In genomic region chr6:129273662-129274061, GRCm38 (mm10) we compare ENCODE assay signal across 23 mouse cellular contexts. TPM values are rescaled to one million over a fixed set of nuclear protein-coding genes. Genes with fewer than 3 reads are reported as not detected.
DNase-seq lines count a peak whose midpoint lies in the region; ATAC-seq lines count a peak whose summit lies in the region.
"Had no signal": no experiment of that assay in that cellular context is flagged by ENCODE, and none has a peak within 500 bp of the region (broad histone marks: within the 10 kb centered on the region; RNA-seq: fewer than 3 reads in every experiment).

No protein-coding gene starts in this region.

- no peaks in the 10 kb centered on the region for H3K27me3 ChIP-seq in liver, embryonic 12.5 days (replicated peaks)
- H3K27me3 ChIP-seq in liver, embryonic 11.5 days (replicated peaks; ENCODE audit: control insufficient read depth, insufficient read depth, low read length): no peaks in the 10 kb centered on the region
- H3K27me3 ChIP-seq: liver, embryonic 13.5 days; neural tube, embryonic 15.5 days had no signal

- no peak overlapping the region for H3K4me3 ChIP-seq in liver, embryonic 12.5 days
- no peak overlapping the region for H3K4me3 ChIP-seq in liver, embryonic 11.5 days (ENCODE audit: low read depth, low read length)
- H3K4me3 ChIP-seq: heart, embryonic 10.5 days; layer of hippocampus, adult 2 months; liver, embryonic 13.5 days; neural tube, embryonic 15.5 days had no signal

- H3K36me3 ChIP-seq in liver, embryonic 12.5 days: no peaks in the 10 kb centered on the region
- no peaks in the 10 kb centered on the region for H3K36me3 ChIP-seq in liver, embryonic 11.5 days (ENCODE audit: control insufficient read depth, insufficient read depth, low read length)
- H3K36me3 ChIP-seq: heart, embryonic 10.5 days; liver, embryonic 13.5 days; neural tube, embryonic 15.5 days had no signal

- 58% methylated on average over 3 of the region's 3 CpGs for WGBS in liver, embryonic 12.5 days (ENCODE audit: insufficient replicate concordance)
- 60% methylated on average over 3 of the region's 3 CpGs for WGBS in liver, embryonic 11.5 days

- no peak overlapping the region for H3K9ac ChIP-seq in liver, embryonic 12.5 days
- H3K9ac ChIP-seq in liver, embryonic 11.5 days (ENCODE audit: low read depth, low read length): no peak overlapping the region
- H3K9ac ChIP-seq: hindbrain, embryonic 14.5 days; liver, embryonic 13.5 days; neural tube, embryonic 15.5 days had no signal

- 0 out of 2 replicates have a peak overlapping the region, but pooled peaks have one; percentile 0 for H3K4me2 ChIP-seq in liver, embryonic 12.5 days
- no peak overlapping the region for H3K4me2 ChIP-seq in liver, embryonic 11.5 days
- H3K4me2 ChIP-seq: hindbrain, embryonic 14.5 days; liver, embryonic 13.5 days; neural tube, embryonic 15.5 days had no signal

- H3K27ac ChIP-seq in liver, embryonic 12.5 days: no peak overlapping the region
- H3K27ac ChIP-seq in liver, embryonic 11.5 days (ENCODE audit: low read depth, low read length): no peak overlapping the region
- H3K27ac ChIP-seq: heart, embryonic 10.5 days; hindbrain, embryonic 14.5 days; layer of hippocampus, adult 2 months; liver, embryonic 13.5 days; neural tube, embryonic 15.5 days had no signal

- no peak for DNase-seq in liver, embryonic 11.5 days (ENCODE audit: low spot score)
- peak; percentile 74 for DNase-seq in 416B (ENCODE audit: low read depth)
- DNase-seq in cerebellum, adult 11 months: no peak
- no peak for DNase-seq in cerebellum, postnatal 10 days
- DNase-seq: adrenal gland, adult 2 months; liver, embryonic 13.5 days; midbrain, embryonic 14.5 days had no signal

- H3K9me3 ChIP-seq in liver, embryonic 12.5 days (replicated peaks): no peaks in the 10 kb centered on the region
- H3K9me3 ChIP-seq in liver, embryonic 11.5 days (ENCODE audit: control insufficient read depth, low read length): no peaks in the 10 kb centered on the region
- H3K9me3 ChIP-seq: heart, embryonic 10.5 days; liver, embryonic 13.5 days; neural tube, embryonic 15.5 days had no signal

- H3K4me1 ChIP-seq in liver, embryonic 12.5 days: no peaks in the 10 kb centered on the region
- no peaks in the 10 kb centered on the region for H3K4me1 ChIP-seq in liver, embryonic 11.5 days (replicated peaks; ENCODE audit: control insufficient read depth, insufficient read depth, low read length)
- H3K4me1 ChIP-seq: heart, embryonic 10.5 days; liver, embryonic 13.5 days; neural tube, embryonic 15.5 days had no signal

- ATAC-seq in liver, embryonic 12.5 days: no peak
- no peak for ATAC-seq in liver, embryonic 11.5 days (replicated peaks; ENCODE audit: low FRiP score)
- ATAC-seq in activated CD4-positive, CD25-positive, alpha-beta regulatory T cell, adult 4 months: peak; percentile 67
- ATAC-seq in megakaryocyte, adult 5-6 weeks (ENCODE audit: poor library complexity, severe bottlenecking): peak; percentile 47
- ATAC-seq in erythroblast, adult 5-6 weeks (replicated peaks; ENCODE audit: low FRiP score, poor library complexity, severe bottlenecking): no peak
- ATAC-seq: forebrain, embryonic 14.5 days; Patski had no signal

RNA-seq across cellular contexts. Expression of gene Cd69, which starts 1.6 kb away (rescaled TPM):
- polyA plus RNA-seq in liver, embryonic 12.5 days (2016; fragmentation: Nextera tagmentation; extraction: Ambion mirVana): 1.3 TPM in 2 replicates
- 0.96 and 1.1 TPM in 2 replicates for polyA plus RNA-seq in liver, embryonic 11.5 days (2014; fragmentation: Nextera tagmentation; extraction: Ambion mirVana)
- 100 to 1,000 TPM; 233 to 245 TPM for polyA plus RNA-seq in activated CD4-positive, CD25-positive, alpha-beta regulatory T cell, adult 4 months (2017; shearing (Covaris generic))
- 21.3 and 25.9 TPM in 2 replicates for total RNA-seq in megakaryocyte, adult 5-6 weeks (2015)
- total RNA-seq in megakaryocyte, adult 5-6 weeks (2017): 20.6 and 22.7 TPM in 2 replicates
- total RNA-seq in erythroblast, adult 5-6 weeks (2015; ENCODE audit: low replicate concordance): 4.2 and 17.3 TPM in 2 replicates
- 2.6 and 3.7 TPM in 2 replicates for total RNA-seq in erythroblast, adult 5-6 weeks (2017; ENCODE audit: low replicate concordance)
- total RNA-seq: gastrocnemius, adult 8-10 months; layer of hippocampus, adult 2 months; left cerebral cortex, postnatal 14 days had no signal
- polyA plus RNA-seq: adrenal gland, adult 2 months; C2C12; forebrain, embryonic 14.5 days; hindbrain, embryonic 14.5 days; Patski had no signal

RNA-seq across cellular contexts. Expression of gene 4922502D21Rik, which starts 57.9 kb away (rescaled TPM):
- not detected in 2 replicates for polyA plus RNA-seq in liver, embryonic 12.5 days (2016; fragmentation: Nextera tagmentation; extraction: Ambion mirVana)
- not detected in 2 replicates for polyA plus RNA-seq in liver, embryonic 11.5 days (2014; fragmentation: Nextera tagmentation; extraction: Ambion mirVana)
- not detected for polyA plus RNA-seq in activated CD4-positive, CD25-positive, alpha-beta regulatory T cell, adult 4 months (2017; shearing (Covaris generic))
- total RNA-seq in megakaryocyte, adult 5-6 weeks (2015): 0.54 TPM in 1 of 2 replicates, not detected in the other
- total RNA-seq in megakaryocyte, adult 5-6 weeks (2017): 0.44 TPM in 1 of 2 replicates, not detected in the other
- total RNA-seq in erythroblast, adult 5-6 weeks (2015; ENCODE audit: low replicate concordance): not detected in 2 replicates
- total RNA-seq in erythroblast, adult 5-6 weeks (2017; ENCODE audit: low replicate concordance): not detected in 2 replicates
- total RNA-seq: adrenal gland, adult 2 months; gastrocnemius, adult 8-10 months; layer of hippocampus, adult 2 months; left cerebral cortex, postnatal 14 days had no signal
- polyA plus RNA-seq: adrenal gland, adult 2 months; C2C12; embryonic facial prominence, embryonic 14.5 days; forebrain, embryonic 14.5 days; heart, embryonic 10.5 days; kidney, embryonic 14.5 days; liver, embryonic 13.5 days; midbrain, embryonic 14.5 days; neural tube, embryonic 15.5 days; Patski; stomach, embryonic 16.5 days had no signal

Comparison
In these comparisons a context has a peak if more than half of its experiments do, and no peak if none do; other contexts are left out.
1. ATAC-seq: peak in activated CD4-positive, CD25-positive, alpha-beta regulatory T cell, adult 4 months (single experiment) and megakaryocyte, adult 5-6 weeks (single experiment); none in liver, embryonic 12.5 days (single experiment), liver, embryonic 11.5 days (single experiment) and erythroblast, adult 5-6 weeks (single experiment).
2. RNA of gene Cd69, which starts 1.6 kb away (polyA plus RNA-seq): 233 to 245 TPM in activated CD4-positive, CD25-positive, alpha-beta regulatory T cell, adult 4 months; 1.3 TPM in liver, embryonic 12.5 days and 0.96 to 1.1 TPM in liver, embryonic 11.5 days; every median in the first group is over 100 times any median in the second.